In genomic region chr11:88989530-88989929, GRCm38 (mm10) we compare ENCODE assay signal across 11 mouse cellular contexts. TPM values are rescaled to one million over a fixed set of nuclear protein-coding genes. Genes with fewer than 3 reads are reported as not detected.
DNase-seq lines count a peak whose midpoint lies in the region; ATAC-seq lines count a peak whose summit lies in the region.
"Had no signal": no experiment of that assay in that cellular context is flagged by ENCODE, and none has a peak within 500 bp of the region (broad histone marks: within the 10 kb centered on the region; RNA-seq: fewer than 3 reads in every experiment).

No protein-coding gene starts in this region.

- peak; percentile 66 for DNase-seq in embryonic facial prominence, embryonic 11.5 days (ENCODE audit: low spot score)
- DNase-seq in embryonic facial prominence, embryonic 10.5 days (ENCODE audit: low spot score): no peak
- DNase-seq in thymus, postnatal 0 days (ENCODE audit: low spot score): peak; percentile 61
- no peak for DNase-seq in thymus, adult 18-20 months
- no peak for DNase-seq in adrenal gland, adult 2 months
- no peak for DNase-seq in ovary, postnatal 14 days (ENCODE audit: low spot score)

- H3K27me3 ChIP-seq in embryonic facial prominence, embryonic 11.5 days (ENCODE audit: control insufficient read depth, insufficient read depth, low read length): no peaks in the 10 kb centered on the region
- no peaks in the 10 kb centered on the region for H3K27me3 ChIP-seq in embryonic facial prominence, embryonic 10.5 days (replicated peaks; ENCODE audit: low read depth, poor library complexity, severe bottlenecking)
- H3K27me3 ChIP-seq in liver, embryonic 12.5 days (replicated peaks): no peaks in the 10 kb centered on the region
- H3K27me3 ChIP-seq in stomach, embryonic 14.5 days (ENCODE audit: control insufficient read depth, insufficient read depth, low read length): no peaks in the 10 kb centered on the region
- H3K27me3 ChIP-seq: embryonic facial prominence, embryonic 12.5 days; heart, embryonic 13.5 days; limb, embryonic 12.5 days had no signal

- H3K27ac ChIP-seq in embryonic facial prominence, embryonic 11.5 days (replicated peaks; ENCODE audit: low read depth, low read length): no peak overlapping the region
- no peak overlapping the region for H3K27ac ChIP-seq in embryonic facial prominence, embryonic 10.5 days (replicated peaks)
- H3K27ac ChIP-seq in liver, embryonic 12.5 days: no peak overlapping the region
- H3K27ac ChIP-seq in stomach, embryonic 14.5 days (ENCODE audit: low read length): no peak overlapping the region
- H3K27ac ChIP-seq: embryonic facial prominence, embryonic 12.5 days; heart, embryonic 13.5 days; limb, embryonic 12.5 days had no signal

- H3K4me1 ChIP-seq in embryonic facial prominence, embryonic 11.5 days (ENCODE audit: control insufficient read depth, insufficient read depth, low read length): no peaks in the 10 kb centered on the region
- no peaks in the 10 kb centered on the region for H3K4me1 ChIP-seq in embryonic facial prominence, embryonic 10.5 days
- peaks cover 12% of the 10 kb centered on the region for H3K4me1 ChIP-seq in liver, embryonic 12.5 days
- H3K4me1 ChIP-seq in stomach, embryonic 14.5 days (ENCODE audit: control insufficient read depth, insufficient read depth, low read length): no peaks in the 10 kb centered on the region
- H3K4me1 ChIP-seq: embryonic facial prominence, embryonic 12.5 days; heart, embryonic 13.5 days; limb, embryonic 12.5 days had no signal

- no peak overlapping the region for H3K9ac ChIP-seq in embryonic facial prominence, embryonic 11.5 days (replicated peaks; ENCODE audit: low read length)
- H3K9ac ChIP-seq in liver, embryonic 12.5 days: no peak overlapping the region
- H3K9ac ChIP-seq in stomach, embryonic 14.5 days (replicated peaks; ENCODE audit: low read depth, low read length): no peak overlapping the region
- H3K9ac ChIP-seq: embryonic facial prominence, embryonic 12.5 days; heart, embryonic 13.5 days; limb, embryonic 12.5 days had no signal

- WGBS in embryonic facial prominence, embryonic 11.5 days: 69% methylated on average over 5 of the region's 5 CpGs
- 78% methylated on average over 5 of the region's 5 CpGs for WGBS in embryonic facial prominence, embryonic 10.5 days
- 37% methylated on average over 5 of the region's 5 CpGs for WGBS in liver, embryonic 12.5 days (ENCODE audit: insufficient replicate concordance)
- 63% methylated on average over 5 of the region's 5 CpGs for WGBS in stomach, embryonic 14.5 days

- no peaks in the 10 kb centered on the region for H3K9me3 ChIP-seq in embryonic facial prominence, embryonic 11.5 days (replicated peaks; ENCODE audit: control insufficient read depth, low read length)
- no peaks in the 10 kb centered on the region for H3K9me3 ChIP-seq in embryonic facial prominence, embryonic 10.5 days
- no peaks in the 10 kb centered on the region for H3K9me3 ChIP-seq in liver, embryonic 12.5 days (replicated peaks)
- H3K9me3 ChIP-seq in stomach, embryonic 14.5 days (ENCODE audit: control insufficient read depth, low read depth, low read length): no peaks in the 10 kb centered on the region
- H3K9me3 ChIP-seq: embryonic facial prominence, embryonic 12.5 days; heart, embryonic 13.5 days; limb, embryonic 12.5 days had no signal

- H3K4me2 ChIP-seq in embryonic facial prominence, embryonic 11.5 days (ENCODE audit: low read depth, low read length): no peak overlapping the region
- H3K4me2 ChIP-seq in liver, embryonic 12.5 days: no peak overlapping the region
- H3K4me2 ChIP-seq in stomach, embryonic 14.5 days (replicated peaks; ENCODE audit: low read depth, low read length): no peak overlapping the region
- H3K4me2 ChIP-seq: embryonic facial prominence, embryonic 12.5 days; heart, embryonic 13.5 days; limb, embryonic 12.5 days had no signal

- no peak overlapping the region for H3K4me3 ChIP-seq in embryonic facial prominence, embryonic 11.5 days (ENCODE audit: low read depth, low read length)
- H3K4me3 ChIP-seq in embryonic facial prominence, embryonic 10.5 days: no peak overlapping the region
- H3K4me3 ChIP-seq in liver, embryonic 12.5 days: no peak overlapping the region
- H3K4me3 ChIP-seq in stomach, embryonic 14.5 days (ENCODE audit: low read depth, low read length): no peak overlapping the region
- H3K4me3 ChIP-seq: embryonic facial prominence, embryonic 12.5 days; heart, embryonic 13.5 days; limb, embryonic 12.5 days had no signal

- no peaks in the 10 kb centered on the region; the same call in 1 of the 2 replicates for H3K36me3 ChIP-seq in embryonic facial prominence, embryonic 11.5 days (replicated peaks; ENCODE audit: control insufficient read depth, insufficient read depth, low read depth, low read length)
- peaks cover 59% of the 10 kb centered on the region for H3K36me3 ChIP-seq in embryonic facial prominence, embryonic 10.5 days (replicated peaks)
- H3K36me3 ChIP-seq in liver, embryonic 12.5 days: peaks cover 34% of the 10 kb centered on the region
- peaks cover 28% of the 10 kb centered on the region for H3K36me3 ChIP-seq in stomach, embryonic 14.5 days (ENCODE audit: control insufficient read depth, insufficient read depth, low read length)

- ATAC-seq in embryonic facial prominence, embryonic 11.5 days (replicated peaks; ENCODE audit: insufficient number of reproducible peaks, low FRiP score, low TSS enrichment, low read depth): no peak
- ATAC-seq in liver, embryonic 12.5 days: peak; percentile 88
- ATAC-seq in stomach, embryonic 14.5 days (ENCODE audit: insufficient number of reproducible peaks, insufficient read depth, low FRiP score, low read depth): peak; percentile 42; the same call in 1 of the 2 replicates

RNA-seq across cellular contexts. Expression of gene Trim25, which starts 9.6 kb away (rescaled TPM):
- 2.6 and 2.9 TPM in 2 replicates for polyA plus RNA-seq in embryonic facial prominence, embryonic 11.5 days (2014; fragmentation: Nextera tagmentation; extraction: Ambion mirVana)
- polyA plus RNA-seq in embryonic facial prominence, embryonic 10.5 days (2016; fragmentation: Nextera tagmentation; extraction: Ambion mirVana): 2.8 and 3.5 TPM in 2 replicates
- polyA plus RNA-seq in thymus, postnatal 0 days (2015; fragmentation: Nextera tagmentation; extraction: Ambion mirVana): 37.2 and 48.9 TPM in 2 replicates
- polyA plus RNA-seq in liver, embryonic 12.5 days (2016; fragmentation: Nextera tagmentation; extraction: Ambion mirVana): 23.1 and 25.9 TPM in 2 replicates
- polyA plus RNA-seq in stomach, embryonic 14.5 days (2014; fragmentation: Nextera tagmentation; extraction: Ambion mirVana): 22.2 and 22.9 TPM in 2 replicates
- 100 to 1,000 TPM in 1 of 2 experiments, 10 to 100 TPM in 1; 87.4 to 180 TPM for total RNA-seq in adrenal gland, adult 2 months (2021)
- polyA plus RNA-seq in adrenal gland, adult 2 months (2012; rRNA removed): 181 and 270 TPM in 2 replicates

RNA-seq across cellular contexts. Expression of gene Coil, which starts 19.5 kb away (rescaled TPM):
- 22.2 and 24.3 TPM in 2 replicates for polyA plus RNA-seq in embryonic facial prominence, embryonic 11.5 days (2014; fragmentation: Nextera tagmentation; extraction: Ambion mirVana)
- 26.0 and 27.2 TPM in 2 replicates for polyA plus RNA-seq in embryonic facial prominence, embryonic 10.5 days (2016; fragmentation: Nextera tagmentation; extraction: Ambion mirVana)
- polyA plus RNA-seq in thymus, postnatal 0 days (2015; fragmentation: Nextera tagmentation; extraction: Ambion mirVana): 14.4 and 14.5 TPM in 2 replicates
- polyA plus RNA-seq in liver, embryonic 12.5 days (2016; fragmentation: Nextera tagmentation; extraction: Ambion mirVana): 9.3 and 9.7 TPM in 2 replicates
- 11.2 TPM in 2 replicates for polyA plus RNA-seq in stomach, embryonic 14.5 days (2014; fragmentation: Nextera tagmentation; extraction: Ambion mirVana)
- 1 to 10 TPM; 8.4 to 9.6 TPM for total RNA-seq in adrenal gland, adult 2 months (2021)
- 4.2 and 4.8 TPM in 2 replicates for polyA plus RNA-seq in adrenal gland, adult 2 months (2012; rRNA removed)

RNA-seq across cellular contexts. Expression of gene Elobl, which starts 22.8 kb away (rescaled TPM):
- not detected in 2 replicates for polyA plus RNA-seq in embryonic facial prominence, embryonic 11.5 days (2014; fragmentation: Nextera tagmentation; extraction: Ambion mirVana)
- not detected in 2 replicates for polyA plus RNA-seq in embryonic facial prominence, embryonic 10.5 days (2016; fragmentation: Nextera tagmentation; extraction: Ambion mirVana)
- 0.81 and 0.82 TPM in 2 replicates for polyA plus RNA-seq in thymus, postnatal 0 days (2015; fragmentation: Nextera tagmentation; extraction: Ambion mirVana)
- polyA plus RNA-seq in liver, embryonic 12.5 days (2016; fragmentation: Nextera tagmentation; extraction: Ambion mirVana): not detected in 2 replicates
- not detected in 2 replicates for polyA plus RNA-seq in stomach, embryonic 14.5 days (2014; fragmentation: Nextera tagmentation; extraction: Ambion mirVana)
- total RNA-seq in adrenal gland, adult 2 months (2021): not detected
- polyA plus RNA-seq in adrenal gland, adult 2 months (2012; rRNA removed): 0.17 TPM in 1 of 2 replicates, not detected in the other
- polyA plus RNA-seq: embryonic facial prominence, embryonic 12.5 days; heart, embryonic 13.5 days; limb, embryonic 12.5 days had no signal

RNA-seq across cellular contexts. Expression of gene Scpep1, which starts 34.3 kb away (rescaled TPM):
- 81.7 and 84.3 TPM in 2 replicates for polyA plus RNA-seq in embryonic facial prominence, embryonic 11.5 days (2014; fragmentation: Nextera tagmentation; extraction: Ambion mirVana)
- polyA plus RNA-seq in embryonic facial prominence, embryonic 10.5 days (2016; fragmentation: Nextera tagmentation; extraction: Ambion mirVana): 72.9 and 77.2 TPM in 2 replicates
- 19.5 TPM in 2 replicates for polyA plus RNA-seq in thymus, postnatal 0 days (2015; fragmentation: Nextera tagmentation; extraction: Ambion mirVana)
- 40.4 and 42.2 TPM in 2 replicates for polyA plus RNA-seq in liver, embryonic 12.5 days (2016; fragmentation: Nextera tagmentation; extraction: Ambion mirVana)
- polyA plus RNA-seq in stomach, embryonic 14.5 days (2014; fragmentation: Nextera tagmentation; extraction: Ambion mirVana): 73.5 and 78.3 TPM in 2 replicates
- 100 to 1,000 TPM; 168 to 250 TPM for total RNA-seq in adrenal gland, adult 2 months (2021)
- 25.2 and 37.0 TPM in 2 replicates for polyA plus RNA-seq in adrenal gland, adult 2 months (2012; rRNA removed)

Comparison
In these comparisons a context has a peak if more than half of its experiments do, and no peak if none do; other contexts are left out.
1. DNase-seq: peak in embryonic facial prominence, embryonic 11.5 days (single experiment) and thymus, postnatal 0 days (single experiment); none in embryonic facial prominence, embryonic 10.5 days (single experiment), thymus, adult 18-20 months (0 of 2), adrenal gland, adult 2 months (single experiment) and ovary, postnatal 14 days (single experiment).